Comparison of ENCODE assay signal across 9 mouse cellular contexts in the genomic region with DNA sequence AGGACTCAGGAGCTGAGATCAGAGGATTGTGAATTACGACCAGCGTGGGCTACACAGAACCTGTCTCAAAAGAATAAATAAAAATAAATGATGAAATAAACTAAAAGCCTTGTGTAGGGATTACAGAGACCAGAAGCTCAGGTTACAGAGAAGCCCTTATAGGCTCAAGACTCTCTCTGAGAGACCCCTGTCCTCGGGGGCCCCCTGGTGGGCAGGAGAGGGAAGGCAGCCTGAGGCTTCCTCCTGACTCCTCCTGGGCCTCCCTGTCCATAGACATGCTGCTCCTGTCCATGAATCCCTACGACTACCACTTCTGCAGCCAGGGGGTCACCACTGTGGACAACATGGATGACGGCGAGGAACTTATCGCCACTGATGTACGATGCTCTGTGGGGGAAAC. TPM values are rescaled to one million over a fixed set of nuclear protein-coding genes. Genes with fewer than 3 reads are reported as not detected.
DNase-seq lines count a peak whose midpoint lies in the region; ATAC-seq and TF ChIP-seq lines count a peak whose summit lies in the region.
"Had no signal": no experiment of that assay in that cellular context is flagged by ENCODE, and none has a peak within 500 bp of the region (broad histone marks: within the 10 kb centered on the region; RNA-seq: fewer than 3 reads in every experiment).

No protein-coding gene starts in this region.

- no peak overlapping the region for H3K4me3 ChIP-seq in bone marrow macrophage, adult 2 months (ENCODE audit: insufficient read depth, low read length)
- no peak overlapping the region for H3K4me3 ChIP-seq in heart, embryonic 15.5 days
- H3K4me3 ChIP-seq in liver, embryonic 14.5 days (ENCODE audit: insufficient read depth in 1 of 2, low read depth in 2 of 2, low read length in 2 of 2) = no peak overlapping the region
- H3K4me3 ChIP-seq in neural tube, embryonic 11.5 days (ENCODE audit: low read depth, low read length) = no peak overlapping the region
- H3K4me3 ChIP-seq in stomach, postnatal 0 days (ENCODE audit: low read depth, low read length) = no peak overlapping the region
- H3K4me3 ChIP-seq: embryonic facial prominence, embryonic 12.5 days had no signal

- H3K9me3 ChIP-seq in heart, embryonic 15.5 days (replicated peaks) = no peaks in the 10 kb centered on the region
- no peaks in the 10 kb centered on the region for H3K9me3 ChIP-seq in liver, embryonic 14.5 days (ENCODE audit: control insufficient read depth, low read length)
- no peaks in the 10 kb centered on the region for H3K9me3 ChIP-seq in neural tube, embryonic 11.5 days (ENCODE audit: control insufficient read depth, low read length)
- no peaks in the 10 kb centered on the region for H3K9me3 ChIP-seq in stomach, postnatal 0 days (ENCODE audit: control insufficient read depth, low read length)
- H3K9me3 ChIP-seq: embryonic facial prominence, embryonic 12.5 days had no signal

- DNase-seq in CD4-positive helper T cell, adult 2 months (ENCODE audit: low read depth, low spot score) = peak; percentile 75
- peak; percentile 90 for DNase-seq in kidney, postnatal 14 days
- DNase-seq in liver, embryonic 14.5 days (ENCODE audit: low read depth in 3 of 3, low spot score in 3 of 3) = peak; percentile 57 to 75 (median 59)
- DNase-seq in neural tube, embryonic 11.5 days (ENCODE audit: low spot score) = peak; percentile 87
- peak; percentile 89 for DNase-seq in stomach, postnatal 0 days (ENCODE audit: low spot score)

- no peak for TF ChIP-seq POLR2A in bone marrow macrophage, adult 2 months (IDR thresholded peaks at IDR 0.05; ENCODE audit: borderline replicate concordance, low read depth, low read length)

- H3K4me1 ChIP-seq in bone marrow macrophage, adult 2 months (ENCODE audit: control insufficient read depth, insufficient read depth, low read length) = no peaks in the 10 kb centered on the region
- H3K4me1 ChIP-seq in heart, embryonic 15.5 days (replicated peaks) = peaks cover 26% of the 10 kb centered on the region
- H3K4me1 ChIP-seq in liver, embryonic 14.5 days (replicated peaks; ENCODE audit: control insufficient read depth in 2 of 2, insufficient read depth in 2 of 2, low read length in 1 of 2) = peaks cover 36 to 37% of the 10 kb centered on the region in 2 experiments
- H3K4me1 ChIP-seq in neural tube, embryonic 11.5 days (ENCODE audit: control insufficient read depth, insufficient read depth, low read length) = no peaks in the 10 kb centered on the region
- no peaks in the 10 kb centered on the region for H3K4me1 ChIP-seq in stomach, postnatal 0 days (replicated peaks; ENCODE audit: control insufficient read depth, insufficient read depth)
- H3K4me1 ChIP-seq: embryonic facial prominence, embryonic 12.5 days had no signal

- no peak for TF ChIP-seq EP300 in liver, embryonic 14.5 days (IDR thresholded peaks at IDR 0.05; ENCODE audit: low read depth)
- TF ChIP-seq EP300 in stomach, postnatal 0 days (optimal IDR thresholded peaks at IDR 0.05) = no peak

- peaks cover 54% of the 10 kb centered on the region; the same call in 1 of the 2 replicates for H3K36me3 ChIP-seq in heart, embryonic 15.5 days
- no peaks in the 10 kb centered on the region for H3K36me3 ChIP-seq in liver, embryonic 14.5 days (replicated peaks; ENCODE audit: control insufficient read depth, insufficient read depth, low read depth)
- no peaks in the 10 kb centered on the region for H3K36me3 ChIP-seq in neural tube, embryonic 11.5 days (ENCODE audit: control insufficient read depth, insufficient read depth, low read length)
- no peaks in the 10 kb centered on the region for H3K36me3 ChIP-seq in stomach, postnatal 0 days (ENCODE audit: control insufficient read depth, insufficient read depth, low read length)
- H3K36me3 ChIP-seq: embryonic facial prominence, embryonic 12.5 days had no signal

- H3K27me3 ChIP-seq in heart, embryonic 15.5 days = no peaks in the 10 kb centered on the region
- no peaks in the 10 kb centered on the region for H3K27me3 ChIP-seq in liver, embryonic 14.5 days (ENCODE audit: control insufficient read depth, insufficient read depth, low read length)
- no peaks in the 10 kb centered on the region for H3K27me3 ChIP-seq in neural tube, embryonic 11.5 days (ENCODE audit: control insufficient read depth, insufficient read depth, low read length)
- no peaks in the 10 kb centered on the region for H3K27me3 ChIP-seq in stomach, postnatal 0 days (ENCODE audit: control insufficient read depth, insufficient read depth, low read length)
- H3K27me3 ChIP-seq: embryonic facial prominence, embryonic 12.5 days had no signal

- 11% methylated on average over 8 of the region's 8 CpGs for WGBS in heart, embryonic 15.5 days
- WGBS in liver, embryonic 14.5 days (ENCODE audit: insufficient replicate concordance) = 16% methylated on average over 8 of the region's 8 CpGs
- WGBS in neural tube, embryonic 11.5 days = 17% methylated on average over 8 of the region's 8 CpGs
- 22% methylated on average over 8 of the region's 8 CpGs for WGBS in stomach, postnatal 0 days

- H3K9ac ChIP-seq in heart, embryonic 15.5 days = no peak overlapping the region
- H3K9ac ChIP-seq in liver, embryonic 14.5 days (replicated peaks) = no peak overlapping the region
- H3K9ac ChIP-seq in neural tube, embryonic 11.5 days (ENCODE audit: low read length) = no peak overlapping the region
- H3K9ac ChIP-seq in stomach, postnatal 0 days (ENCODE audit: low read length) = no peak overlapping the region
- H3K9ac ChIP-seq: embryonic facial prominence, embryonic 12.5 days had no signal

- ATAC-seq in erythroblast, adult 5-6 weeks (replicated peaks; ENCODE audit: low FRiP score, poor library complexity, severe bottlenecking) = peak; percentile 73
- ATAC-seq in heart, embryonic 15.5 days (replicated peaks; ENCODE audit: insufficient number of reproducible peaks, insufficient read depth, low FRiP score, low read depth) = 0 out of 2 replicates have a peak, but pooled peaks have one; percentile 37
- ATAC-seq in liver, embryonic 14.5 days (ENCODE audit: insufficient read depth) = peak; percentile 73
- ATAC-seq in neural tube, embryonic 11.5 days (ENCODE audit: insufficient read depth, low FRiP score, low TSS enrichment) = peak; percentile 31; the same call in 1 of the 2 replicates
- ATAC-seq in stomach, postnatal 0 days (ENCODE audit: low FRiP score, low TSS enrichment) = peak; percentile 71; the same call in 1 of the 2 replicates

- TF ChIP-seq CTCF in bone marrow macrophage, adult 2 months (IDR thresholded peaks at IDR 0.05; ENCODE audit: low read depth, low read length) = peak; percentile 84
- TF ChIP-seq CTCF in liver, embryonic 14.5 days (IDR thresholded peaks at IDR 0.05; ENCODE audit: low read depth) = peak; percentile 98
- TF ChIP-seq CTCF in stomach, postnatal 0 days (IDR thresholded peaks at IDR 0.05; ENCODE audit: low read depth) = peak; percentile 91

- H3K27ac ChIP-seq in bone marrow macrophage, adult 2 months (ENCODE audit: insufficient read depth, low read depth, low read length) = no peak overlapping the region
- no peak overlapping the region for H3K27ac ChIP-seq in heart, embryonic 15.5 days
- H3K27ac ChIP-seq in liver, embryonic 14.5 days = peak overlapping the region; percentile 14; the same call in 1 of the 2 replicates
- H3K27ac ChIP-seq in neural tube, embryonic 11.5 days (ENCODE audit: low read depth, low read length) = no peak overlapping the region
- no peak overlapping the region for H3K27ac ChIP-seq in stomach, postnatal 0 days (replicated peaks)
- H3K27ac ChIP-seq: embryonic facial prominence, embryonic 12.5 days had no signal

- H3K4me2 ChIP-seq in heart, embryonic 15.5 days = no peak overlapping the region
- no peak overlapping the region for H3K4me2 ChIP-seq in liver, embryonic 14.5 days (ENCODE audit: low read depth)
- no peak overlapping the region for H3K4me2 ChIP-seq in neural tube, embryonic 11.5 days (ENCODE audit: low read depth)
- H3K4me2 ChIP-seq in stomach, postnatal 0 days (replicated peaks; ENCODE audit: low read depth) = no peak overlapping the region
- H3K4me2 ChIP-seq: embryonic facial prominence, embryonic 12.5 days had no signal

RNA-seq across cellular contexts. Expression of a gene that starts 8.8 kb away (rescaled TPM):
- polyA plus RNA-seq in bone marrow macrophage, adult 2 months (2012; ENCODE audit: insufficient read depth, insufficient read length, missing spikeins) = not detected in 2 replicates
- not detected in 2 replicates for total RNA-seq in erythroblast, adult 5-6 weeks (2015; ENCODE audit: low replicate concordance)
- total RNA-seq in erythroblast, adult 5-6 weeks (2017; ENCODE audit: low replicate concordance) = 0.14 TPM in 1 of 2 replicates, not detected in the other
- polyA plus RNA-seq in heart, embryonic 15.5 days (2015; fragmentation: Nextera tagmentation; extraction: Ambion mirVana) = 21.1 and 21.8 TPM in 2 replicates
- polyA plus RNA-seq in liver, embryonic 14.5 days (2012; rRNA removed) = 1.7 and 3.0 TPM in 2 replicates
- 1.5 and 1.6 TPM in 2 replicates for polyA plus RNA-seq in liver, embryonic 14.5 days (2014; fragmentation: Nextera tagmentation; extraction: Ambion mirVana)
- 1.5 and 1.8 TPM in 2 replicates for polyA plus RNA-seq in neural tube, embryonic 11.5 days (2014; fragmentation: Nextera tagmentation; extraction: Ambion mirVana)
- 0.05 and 0.15 TPM in 2 replicates for polyA plus RNA-seq in stomach, postnatal 0 days (2015; fragmentation: Nextera tagmentation; extraction: Ambion mirVana)

RNA-seq across cellular contexts. Expression of a gene that starts 27.2 kb away (rescaled TPM):
- 10.5 and 12.9 TPM in 2 replicates for polyA plus RNA-seq in bone marrow macrophage, adult 2 months (2012; ENCODE audit: insufficient read depth, insufficient read length, missing spikeins)
- 6.5 and 7.1 TPM in 2 replicates for total RNA-seq in erythroblast, adult 5-6 weeks (2015; ENCODE audit: low replicate concordance)
- total RNA-seq in erythroblast, adult 5-6 weeks (2017; ENCODE audit: low replicate concordance) = 3.6 and 8.5 TPM in 2 replicates
- polyA plus RNA-seq in heart, embryonic 15.5 days (2015; fragmentation: Nextera tagmentation; extraction: Ambion mirVana) = 20.0 and 26.9 TPM in 2 replicates
- polyA plus RNA-seq in liver, embryonic 14.5 days (2012; rRNA removed) = 34.2 and 37.9 TPM in 2 replicates
- polyA plus RNA-seq in liver, embryonic 14.5 days (2014; fragmentation: Nextera tagmentation; extraction: Ambion mirVana) = 64.6 and 69.5 TPM in 2 replicates
- 15.5 and 15.7 TPM in 2 replicates for polyA plus RNA-seq in neural tube, embryonic 11.5 days (2014; fragmentation: Nextera tagmentation; extraction: Ambion mirVana)
- polyA plus RNA-seq in stomach, postnatal 0 days (2015; fragmentation: Nextera tagmentation; extraction: Ambion mirVana) = 47.9 and 54.2 TPM in 2 replicates
